Mouse (Mus musculus): ENCODE results near the gene Mical2. TPM values are rescaled to one million over a fixed set of nuclear protein-coding genes. Genes with fewer than 3 reads are reported as not detected.

Gene Mical2
- polyA plus RNA-seq, 1 experiment from 2014 or later: 3.9 TPM

DNA sequence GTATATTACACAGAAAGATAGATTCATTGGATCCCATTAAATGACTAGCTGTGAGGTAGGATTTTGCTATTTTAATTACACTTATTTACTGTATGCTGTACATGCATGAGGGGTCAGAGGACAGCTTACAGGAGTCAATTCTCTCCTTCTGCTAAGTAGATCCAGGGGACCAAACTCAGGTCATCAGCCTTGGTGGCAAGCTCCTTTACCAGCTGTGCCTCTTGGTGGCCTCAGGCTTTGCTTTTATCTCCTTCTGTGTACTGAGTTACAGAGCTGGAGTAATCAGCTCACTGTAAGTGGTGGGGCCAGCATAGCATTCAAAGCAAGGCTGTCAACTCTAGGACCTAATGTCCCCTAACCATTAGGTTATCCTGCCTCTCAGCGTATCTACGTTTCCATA, 229.3 kb downstream of the Mical2 start:
- ATAC-seq (ENCODE audit: low FRiP score): no peak
- H3K4me2 ChIP-seq: no peak overlapping the region
- 97% methylated on average over 2 of the region's 2 CpGs for WGBS

DNA sequence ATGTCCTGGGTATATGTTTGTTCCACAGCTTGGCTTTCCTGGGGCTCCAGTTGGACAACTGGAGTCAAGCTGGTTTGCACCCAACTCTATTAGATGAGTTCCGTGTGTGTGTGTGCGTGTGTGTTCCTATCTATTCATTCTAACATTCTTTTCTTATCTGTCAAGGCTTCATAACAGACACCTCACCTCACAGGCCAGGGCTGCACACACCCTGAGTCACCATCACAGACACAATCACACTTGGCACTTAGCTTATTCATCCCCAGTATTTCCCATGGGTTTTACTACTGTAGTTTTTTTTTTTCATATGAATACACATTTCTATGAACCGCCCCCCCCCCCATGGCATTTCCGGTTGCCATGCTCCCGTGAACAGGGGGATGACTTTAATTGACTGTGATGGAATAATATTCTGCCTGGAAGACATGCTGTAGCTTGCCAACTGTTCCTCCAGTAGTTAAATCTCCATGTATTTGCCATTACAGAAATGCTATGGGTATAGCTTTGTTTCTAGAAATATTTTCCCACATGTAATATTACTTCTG, 230.0 kb downstream of the Mical2 start:
- 82% methylated on average over 5 of the region's 5 CpGs for WGBS
- no peak overlapping the region for H3K27ac ChIP-seq (replicated peaks)
- H3K4me2 ChIP-seq: no peak overlapping the region
- no peaks in the 10 kb centered on the region for H3K9me3 ChIP-seq (replicated peaks)
- H3K36me3 ChIP-seq: no peaks in the 10 kb centered on the region
- no peak overlapping the region for H3K9ac ChIP-seq (replicated peaks)
- H3K27me3 ChIP-seq (replicated peaks): no peaks in the 10 kb centered on the region
- ATAC-seq (ENCODE audit: low FRiP score): no peak
- H3K4me3 ChIP-seq (replicated peaks): no peak overlapping the region
- peaks cover 9% of the 10 kb centered on the region; the same call in 1 of the 2 replicates for H3K4me1 ChIP-seq

More for the DNA sequence above, 229.3 kb downstream of the Mical2 start:
- H3K27me3 ChIP-seq (replicated peaks): no peaks in the 10 kb centered on the region
- H3K9me3 ChIP-seq (replicated peaks): no peaks in the 10 kb centered on the region
- H3K36me3 ChIP-seq: no peaks in the 10 kb centered on the region
- no peak overlapping the region for H3K27ac ChIP-seq (replicated peaks)
- no peak overlapping the region for H3K4me3 ChIP-seq (replicated peaks)
- H3K4me1 ChIP-seq: peaks cover 9% of the 10 kb centered on the region; the same call in 1 of the 2 replicates
- no peak overlapping the region for H3K9ac ChIP-seq (replicated peaks)

DNA sequence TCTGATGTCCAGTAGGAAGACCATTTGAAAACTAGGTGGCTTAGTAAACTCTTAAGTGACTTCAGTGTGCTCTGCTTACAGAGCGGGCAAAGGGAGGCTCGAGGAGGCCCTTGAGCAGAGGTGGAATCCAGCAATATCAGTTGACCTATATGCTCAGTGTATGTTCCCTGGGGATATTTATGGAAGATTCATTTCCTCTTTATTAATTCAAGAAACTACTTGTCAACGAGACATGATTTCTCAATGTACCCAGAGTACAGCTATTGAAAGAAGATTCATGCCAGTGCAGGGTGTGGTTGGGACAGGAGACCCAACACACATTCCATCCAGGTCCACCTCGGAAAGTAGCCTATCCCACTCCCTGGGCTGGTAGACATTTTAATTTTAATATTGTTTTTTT, 231.7 kb downstream of the Mical2 start:
- Histone ChIP-seq H3K4me2 (no peak overlapping the region), H3K36me3 (no peaks in the 10 kb centered on the region), H3K4me3 (replicated peaks) (no peak overlapping the region), H3K9ac (replicated peaks) (no peak overlapping the region), H3K4me1 (peaks cover 9% of the 10 kb centered on the region; the same call in 1 of the 2 replicates), H3K27me3 (replicated peaks) (no peaks in the 10 kb centered on the region), H3K27ac (replicated peaks) (no peak overlapping the region), H3K9me3 (replicated peaks) (no peaks in the 10 kb centered on the region)
- WGBS: 95% methylated on average over 4 of the region's 4 CpGs
- no peak for ATAC-seq (ENCODE audit: low FRiP score)

DNA sequence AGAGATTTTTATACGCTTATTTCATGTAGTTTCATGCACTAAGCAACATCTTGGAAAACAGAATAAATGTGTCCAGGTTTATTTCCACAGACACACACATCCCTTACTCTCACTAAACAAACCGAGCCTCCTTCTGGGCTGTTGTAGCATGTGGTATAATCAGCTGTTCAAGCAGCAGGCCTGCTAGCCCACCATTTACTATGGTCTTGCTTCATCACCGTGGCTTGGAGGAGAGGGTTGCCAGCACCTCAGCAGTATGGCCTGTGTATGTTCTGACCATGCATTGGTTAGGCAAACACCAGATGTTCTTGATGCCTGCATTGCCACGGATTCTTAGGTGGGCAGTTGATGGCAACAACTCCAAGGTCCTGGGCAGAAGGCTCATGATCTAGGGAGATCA, 232.3 kb downstream of the Mical2 start:
- no peak for ATAC-seq (ENCODE audit: low FRiP score)
- WGBS: 90% methylated on average over 4 of the region's 4 CpGs

DNA sequence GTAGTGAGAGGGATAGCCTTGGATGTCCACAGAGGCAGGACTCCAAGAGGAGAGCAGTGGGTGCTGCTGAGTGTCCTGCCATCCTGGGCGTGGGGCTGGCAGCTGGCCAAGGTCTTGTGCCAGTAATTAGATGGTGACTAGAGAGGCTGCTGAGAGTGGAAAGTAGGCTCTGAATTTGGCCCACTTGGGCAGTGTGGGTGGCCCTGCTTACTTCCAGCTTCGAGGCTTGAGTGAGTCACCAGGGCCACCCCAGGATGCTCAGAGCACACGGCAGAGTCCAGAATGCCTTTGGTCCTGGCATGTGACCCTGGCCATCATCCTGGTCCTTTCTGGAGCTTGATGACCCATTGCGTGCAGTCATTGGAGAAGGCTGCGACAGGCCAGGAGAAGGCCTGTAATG, 232.8 kb downstream of the Mical2 start:
- Histone ChIP-seq H3K9me3 (replicated peaks) (no peaks in the 10 kb centered on the region), H3K27ac (replicated peaks) (no peak overlapping the region), H3K9ac (replicated peaks) (no peak overlapping the region), H3K4me1 (peaks cover 9% of the 10 kb centered on the region; the same call in 1 of the 2 replicates), H3K36me3 (no peaks in the 10 kb centered on the region), H3K27me3 (replicated peaks) (no peaks in the 10 kb centered on the region), H3K4me2 (no peak overlapping the region), H3K4me3 (replicated peaks) (no peak overlapping the region)
- WGBS: 70% methylated on average over 5 of the region's 5 CpGs
- no peak for ATAC-seq (ENCODE audit: low FRiP score)

More for the DNA sequence above, 232.3 kb downstream of the Mical2 start:
- Histone ChIP-seq H3K27ac (replicated peaks) (no peak overlapping the region), H3K9me3 (replicated peaks) (no peaks in the 10 kb centered on the region), H3K4me1 (peaks cover 9% of the 10 kb centered on the region; the same call in 1 of the 2 replicates), H3K27me3 (replicated peaks) (no peaks in the 10 kb centered on the region), H3K9ac (replicated peaks) (no peak overlapping the region), H3K4me3 (replicated peaks) (no peak overlapping the region), H3K4me2 (no peak overlapping the region), H3K36me3 (no peaks in the 10 kb centered on the region)

Other genes with a start within 250 kb of the Mical2 start
- 58.1 and 60.0 TPM in 2 replicates for gene Usp47, start 202.4 kb upstream of the Mical2 start, polyA plus RNA-seq (2015; fragmentation: Nextera tagmentation; extraction: Ambion mirVana)
- 28.9 and 32.9 TPM in 2 replicates for gene Dkk3, start 66.8 kb upstream of the Mical2 start, polyA plus RNA-seq (2015; fragmentation: Nextera tagmentation; extraction: Ambion mirVana)
- gene Parva, start 201.6 kb downstream of the Mical2 start, polyA plus RNA-seq (2015; fragmentation: Nextera tagmentation; extraction: Ambion mirVana): 23.7 and 33.5 TPM in 2 replicates

Measured in neural tube, embryonic 15.5 days (tissue).